Mouse (Mus musculus): ENCODE data around the gene Olfr589.
"Not testable (repeated sequence)": the region's sequence is repeated elsewhere in the genome, so short reads cannot be mapped to it uniquely, and the experiment has no call there.

Gene Olfr589

GRCm38 (mm10) chr7:103156256-103156655 is at the start of gene Olfr589:
Gene Olfr589, minus strand, starts transcription at chr7:103156356.
- no peak for DNase-seq

- DNase-seq, result not testable (repeated sequence)
Observed at GRCm38 (mm10) chr7:103184503-103184902, 28.3 kb upstream of the Olfr589 start, which contains the start of gene Olfr592. Gene Olfr592, plus strand, starts transcription at chr7:103184803.

- no peak for DNase-seq
Observed at GRCm38 (mm10) chr7:103178240-103178639, 22.1 kb upstream of the Olfr589 start, which contains the start of gene Olfr591. Gene Olfr591, minus strand, starts transcription at chr7:103178340.

GRCm38 (mm10) chr7:103169697-103170096 is 13.5 kb upstream of the Olfr589 start:
- DNase-seq, result no peak

GRCm38 (mm10) chr7:103140579-103140978 is 15.6 kb downstream of the Olfr589 start, which contains the start of gene Olfr588-ps1:
Gene Olfr588-ps1, plus strand, starts transcription at chr7:103140879.
- no peak for DNase-seq

GRCm38 (mm10) chr7:103125538-103125937 is 30.6 kb downstream of the Olfr589 start, which contains the start of gene Olfr586:
Gene Olfr586, minus strand, starts transcription at chr7:103125638.
- DNase-seq, result no peak

GRCm38 (mm10) chr7:103119406-103119805 is 36.8 kb downstream of the Olfr589 start:
- DNase-seq, result no peak

Measured in thymus, postnatal 36 days (tissue).